Mouse (Mus musculus) limb, embryonic 11.5 days (tissue): ENCODE measurements around the gene Arhgef11. TPM values are rescaled to one million over a fixed set of nuclear protein-coding genes. Genes with fewer than 3 reads are reported as not detected.
"Not testable (repeated sequence)": the region's sequence is repeated elsewhere in the genome, so short reads cannot be mapped to it uniquely, and the experiment has no call there.

Experiments used
- ATAC-seq: fragments of 200-750 bp; cut with Nextera tagmentation; 2 replicates; pipeline ENCODE4 v1.8.0; 2017; ENCODE audit warnings: low read depth; ENCODE audit not compliant: insufficient number of reproducible peaks, low FRiP score, low TSS enrichment
- DNase-seq: peaks from one replicate; pipeline ENCODE4 v3.0.0-alpha.2; 2015; ENCODE audit warnings: low spot score
- H3K27ac ChIP-seq: fragments of 300-500 bp; sonication (generic); replicated peaks from 2 replicates; pipeline ENCODE4 v1.5.1; 2014; ENCODE audit warnings: low read depth, mild to moderate bottlenecking, low read length
- H3K27me3 ChIP-seq: fragments of 300-500 bp; sonication (generic); 2 replicates; pipeline ENCODE4 v1.6.1; 2014; ENCODE audit warnings: mild to moderate bottlenecking, low read length, mixed read lengths; ENCODE audit not compliant: control insufficient read depth, insufficient read depth
- H3K36me3 ChIP-seq: fragments of 300-500 bp; sonication (generic); 2 replicates; pipeline ENCODE4 v1.6.1; 2014; ENCODE audit warnings: mild to moderate bottlenecking, low read length, moderate library complexity, mixed read lengths; ENCODE audit not compliant: control insufficient read depth, insufficient read depth
- H3K4me1 ChIP-seq: fragments of 300-500 bp; sonication (generic); 2 replicates; pipeline ENCODE4 v1.6.1; 2014; ENCODE audit warnings: low read length, mixed read lengths; ENCODE audit not compliant: control insufficient read depth, insufficient read depth
- H3K4me2 ChIP-seq: fragments of 300-500 bp; sonication (generic); 2 replicates; pipeline ENCODE4 v1.6.1; 2014; ENCODE audit warnings: low read depth, mild to moderate bottlenecking, moderate library complexity; ENCODE audit not compliant: severe bottlenecking
- H3K4me3 ChIP-seq: fragments of 300-500 bp; sonication (generic); 2 replicates; pipeline ENCODE4 v1.5.1; 2014; ENCODE audit warnings: low read depth, low read length
- H3K9ac ChIP-seq: fragments of 300-500 bp; sonication (generic); 2 replicates; pipeline ENCODE4 v1.6.1; 2014; ENCODE audit warnings: mild to moderate bottlenecking, low read length
- H3K9me3 ChIP-seq: fragments of 300-500 bp; sonication (generic); 2 replicates; pipeline ENCODE4 v1.6.1; 2016; ENCODE audit warnings: low read length; ENCODE audit not compliant: control insufficient read depth
- WGBS: fragments of 180-500 bp; shearing (Covaris S2); extraction: QIAGEN DNeasy Blood & Tissue Kit; methylation state at CpG from one replicate; pipeline ENCODE4 v1.1.7; 2014; 5-methylcytosine and 5-hydroxymethylcytosine counted together
- polyA plus RNA-seq: library from polyadenylated mRNA; unstranded; fragments of >200 nt; fragmentation: Nextera tagmentation; extraction: Ambion mirVana; gene quantifications from 2 replicates; pipeline ENCODE4 v1.2.1, GENCODE M21; 2014

The Arhgef11 gene
- polyA plus RNA-seq, result 15.4 and 16.2 TPM in 2 replicates

GRCm38 (mm10) chr3:87616957-87617810 lies at the start of gene Arhgef11:
Gene Arhgef11, plus strand, starts transcription at chr3:87617559.
- Histone ChIP-seq H3K4me2 (peak within 1 kb of the TSS; percentile 81), H3K27me3 (no peaks in the 10 kb centered on the region), H3K4me3 (peak within 1 kb of the TSS; percentile 72), H3K9ac (peak within 1 kb of the TSS; percentile 88), H3K27ac (peak within 1 kb of the TSS; percentile 88), H3K4me1 (peaks cover 23% of the 10 kb centered on the region), H3K36me3 (no peaks in the 10 kb centered on the region), H3K9me3 (no peaks in the 10 kb centered on the region)
- peak; percentile 96 for ATAC-seq
- 2% methylated on average over 74 of the region's 101 CpGs for WGBS
- peak; percentile 86 for DNase-seq

DNA sequence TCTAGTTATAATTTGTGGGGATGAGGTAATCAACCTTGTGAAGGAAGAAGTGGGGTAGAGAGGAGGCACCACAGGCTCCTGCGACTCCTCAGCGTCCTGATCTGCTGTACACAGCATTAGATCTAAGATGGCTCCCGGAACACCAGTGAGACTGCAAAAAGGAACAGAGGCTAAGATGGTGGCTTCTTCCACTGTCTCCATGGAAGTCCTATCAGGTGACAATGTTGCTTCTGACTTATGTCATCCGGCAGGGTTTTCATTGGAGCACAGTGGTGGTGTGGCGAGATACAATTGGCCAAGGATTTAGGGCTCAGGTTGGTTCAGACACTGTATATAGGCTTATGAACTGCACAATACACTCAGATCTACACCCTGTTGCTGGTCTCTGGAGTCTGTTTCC lies 48.7 kb upstream of the Arhgef11 start:
- Histone ChIP-seq H3K36me3 (no peaks in the 10 kb centered on the region), H3K27ac (no peak overlapping the region), H3K4me3 (no peak overlapping the region), H3K4me2 (no peak overlapping the region), H3K27me3 (no peaks in the 10 kb centered on the region), H3K9ac (no peak overlapping the region), H3K9me3 (no peaks in the 10 kb centered on the region), H3K4me1 (0 out of 2 replicates have a peak, but pooled peaks cover 3% of the 10 kb centered on the region)
- DNase-seq, result no peak
- ATAC-seq, result no peak
- 95% methylated on average over 5 of the region's 5 CpGs for WGBS

- no peak overlapping the region for H3K4me2 ChIP-seq
- no peaks in the 10 kb centered on the region for H3K27me3 ChIP-seq
- H3K4me3 ChIP-seq, result no peak overlapping the region
- no peak overlapping the region for H3K9ac ChIP-seq
- no peak for ATAC-seq
- no peaks in the 10 kb centered on the region; the same call in 1 of the 2 replicates for H3K9me3 ChIP-seq
- no peaks in the 10 kb centered on the region for H3K4me1 ChIP-seq
- DNase-seq, result peak; percentile 26
- no peaks in the 10 kb centered on the region for H3K36me3 ChIP-seq
- no peak overlapping the region for H3K27ac ChIP-seq
- WGBS, result 32% methylated on average over 6 of the region's 6 CpGs
These were observed 41.6 kb upstream of the Arhgef11 start for GRCm38 (mm10) chr3:87575766-87576165.

GRCm38 (mm10) chr3:87582259-87582658 lies 35.1 kb upstream of the Arhgef11 start:
- DNase-seq, result no peak
- Histone ChIP-seq H3K9ac (no peak overlapping the region), H3K27me3 (no peaks in the 10 kb centered on the region), H3K4me2 (no peak overlapping the region), H3K4me3 (no peak overlapping the region), H3K36me3 (no peaks in the 10 kb centered on the region), H3K27ac (no peak overlapping the region), H3K9me3 (no peaks in the 10 kb centered on the region; the same call in 1 of the 2 replicates), H3K4me1 (no peaks in the 10 kb centered on the region)
- WGBS, result 93% methylated on average over 4 of the region's 4 CpGs
- no peak for ATAC-seq

DNA sequence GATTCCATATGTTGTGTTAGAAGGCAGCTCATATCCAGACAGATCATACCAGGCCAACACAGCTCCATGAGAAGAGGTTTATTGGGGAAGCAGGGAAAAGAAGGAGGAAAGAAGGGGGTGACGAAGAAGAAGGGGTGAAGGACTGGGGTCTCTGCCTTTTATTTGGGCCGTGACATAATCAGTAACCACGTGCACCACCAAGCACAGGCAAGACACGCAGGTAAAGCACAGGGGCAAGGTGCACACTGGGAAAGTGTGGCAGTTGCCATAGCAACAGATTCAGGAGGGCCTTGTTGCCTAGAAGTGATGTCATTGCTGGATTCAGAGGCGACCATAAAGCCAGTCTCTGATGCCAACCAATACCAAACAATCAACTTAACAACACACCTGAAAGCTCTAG lies 23.6 kb upstream of the Arhgef11 start:
- H3K4me1 ChIP-seq, result no peaks in the 10 kb centered on the region
- 71% methylated on average over 5 of the region's 5 CpGs for WGBS
- no peak for ATAC-seq

DNA sequence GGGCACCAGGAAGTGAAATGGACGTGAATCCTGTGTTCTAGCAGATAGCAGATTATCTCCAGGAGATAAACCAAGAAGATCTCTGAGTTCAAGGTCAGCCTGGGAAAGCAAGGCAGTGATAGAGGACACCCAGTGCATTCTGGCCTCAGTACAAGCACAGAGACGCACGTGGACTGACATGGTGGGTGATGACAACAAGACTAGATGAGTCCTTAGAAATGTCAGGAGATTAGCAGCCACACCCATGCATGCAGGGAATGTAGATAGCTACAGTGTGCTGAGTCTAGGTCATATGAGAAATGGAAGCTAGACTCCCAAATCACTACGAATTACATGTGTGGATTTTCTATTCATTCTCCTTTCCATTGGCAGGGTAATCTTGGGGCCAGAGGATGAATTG lies 22.0 kb upstream of the Arhgef11 start:
- not testable (repeated sequence) for H3K4me2 ChIP-seq, ATAC-seq, H3K9ac ChIP-seq, H3K36me3 ChIP-seq, H3K4me3 ChIP-seq, H3K27ac ChIP-seq, H3K27me3 ChIP-seq, DNase-seq, H3K9me3 ChIP-seq, H3K4me1 ChIP-seq
- 84% methylated on average over 4 of the region's 4 CpGs for WGBS

More for the DNA sequence above, 23.6 kb upstream of the Arhgef11 start:
- no peaks in the 10 kb centered on the region for H3K9me3 ChIP-seq
- H3K27ac ChIP-seq, result no peak overlapping the region
- no peak overlapping the region for H3K4me3 ChIP-seq
- no peak for DNase-seq
- no peaks in the 10 kb centered on the region for H3K27me3 ChIP-seq
- no peaks in the 10 kb centered on the region for H3K36me3 ChIP-seq
- H3K4me2 ChIP-seq, result no peak overlapping the region
- H3K9ac ChIP-seq, result no peak overlapping the region

- DNase-seq, H3K4me1 ChIP-seq, H3K27me3 ChIP-seq, ATAC-seq, H3K9me3 ChIP-seq, H3K4me2 ChIP-seq, H3K36me3 ChIP-seq, H3K4me3 ChIP-seq, H3K9ac ChIP-seq, H3K27ac ChIP-seq: not testable (repeated sequence)
- 96% methylated on average over 15 of the region's 15 CpGs for WGBS
These were observed 16.3 kb upstream of the Arhgef11 start for GRCm38 (mm10) chr3:87601077-87601476.

DNA sequence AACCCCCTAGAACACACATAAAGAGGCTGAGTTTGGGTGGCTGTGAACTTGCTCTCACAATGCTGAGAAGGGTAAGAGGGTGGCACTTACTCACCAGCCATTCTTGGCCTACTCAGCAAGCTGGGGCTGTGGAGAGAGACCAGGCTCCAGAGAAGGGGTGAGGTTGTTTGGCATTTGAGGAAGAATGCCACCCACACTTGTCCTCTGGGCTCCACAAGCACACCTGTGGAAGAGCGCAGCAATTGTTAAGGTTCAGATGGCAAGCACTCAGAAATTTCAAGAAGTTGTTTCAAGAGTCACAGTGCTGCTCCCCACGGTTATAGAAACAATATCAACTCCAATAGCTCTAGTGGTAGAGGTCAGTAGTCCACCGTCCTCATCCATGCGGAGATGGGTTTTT lies 1.0 kb upstream of the Arhgef11 start:
- Histone ChIP-seq H3K4me3 (peak overlapping the region; percentile 72; the same call in 1 of the 2 replicates), H3K36me3 (no peaks in the 10 kb centered on the region), H3K9me3 (no peaks in the 10 kb centered on the region; the same call in 1 of the 2 replicates), H3K4me1 (peaks cover 23% of the 10 kb centered on the region), H3K9ac (peak overlapping the region; percentile 28; the same call in 1 of the 2 replicates), H3K4me2 (peak overlapping the region; percentile 81; the same call in 1 of the 2 replicates), H3K27me3 (no peaks in the 10 kb centered on the region), H3K27ac (no peak overlapping the region)
- 67% methylated on average over 4 of the region's 4 CpGs for WGBS
- ATAC-seq, result no peak
- peak; percentile 33 for DNase-seq
